20 mouse cellular contexts compared by ENCODE assay signal in the genomic region with DNA sequence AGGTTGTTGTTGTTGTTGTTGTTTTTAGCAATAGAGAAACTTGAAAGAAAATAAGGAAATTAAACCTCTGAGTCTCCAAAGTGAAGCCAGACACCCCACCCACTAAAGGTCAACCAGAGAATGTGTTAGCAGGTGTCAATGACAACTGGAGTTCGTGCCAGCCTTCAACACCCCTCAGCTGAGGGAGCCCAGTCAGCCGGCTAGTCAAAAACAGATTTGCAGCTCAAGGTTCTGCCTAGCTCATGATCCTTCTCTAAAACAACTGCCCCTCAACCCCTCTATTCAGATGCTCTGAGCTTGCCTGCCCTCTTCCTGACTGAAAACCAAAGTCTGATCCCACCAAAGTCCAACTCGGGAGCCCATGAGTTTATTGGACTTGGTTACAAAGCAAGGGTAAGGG. TPM values are rescaled to one million over a fixed set of nuclear protein-coding genes. Genes with fewer than 3 reads are reported as not detected.
DNase-seq lines count a peak whose midpoint lies in the region; ATAC-seq and TF ChIP-seq lines count a peak whose summit lies in the region.
"Had no signal": no experiment of that assay in that cellular context is flagged by ENCODE, and none has a peak within 500 bp of the region (broad histone marks: within the 10 kb centered on the region; RNA-seq: fewer than 3 reads in every experiment).

No protein-coding gene starts in this region.

- H3K9ac ChIP-seq in heart, adult 2 months (ENCODE audit: low read depth, low read length): 0 out of 2 replicates have a peak overlapping the region, but pooled peaks have one; percentile 8
- H3K9ac ChIP-seq in heart, embryonic 11.5 days (ENCODE audit: low read depth, low read length): no peak overlapping the region
- H3K9ac ChIP-seq in lung, postnatal 0 days (replicated peaks; ENCODE audit: low read depth): no peak overlapping the region
- H3K9ac ChIP-seq in heart, embryonic 16.5 days (ENCODE audit: low read length): no peak overlapping the region
- H3K9ac ChIP-seq: intestine, embryonic 15.5 days; liver, embryonic 12.5 days; neural tube, embryonic 12.5 days had no signal

- H3K36me3 ChIP-seq in heart, adult 2 months (ENCODE audit: control insufficient read depth, insufficient read depth, low read length): no peaks in the 10 kb centered on the region; the same call in 1 of the 2 replicates
- H3K36me3 ChIP-seq in heart, embryonic 11.5 days (ENCODE audit: control insufficient read depth, insufficient read depth, low read length): no peaks in the 10 kb centered on the region
- H3K36me3 ChIP-seq in lung, postnatal 0 days (ENCODE audit: insufficient read depth, low read length): no peaks in the 10 kb centered on the region
- no peaks in the 10 kb centered on the region for H3K36me3 ChIP-seq in heart, embryonic 16.5 days (ENCODE audit: control insufficient read depth, insufficient read depth)
- H3K36me3 ChIP-seq: forebrain, embryonic 10.5 days; hindbrain, embryonic 10.5 days; intestine, embryonic 15.5 days; liver, embryonic 12.5 days; neural tube, embryonic 12.5 days had no signal

- H3K4me3 ChIP-seq in heart, adult 2 months: no peak overlapping the region
- no peak overlapping the region for H3K4me3 ChIP-seq in heart, embryonic 11.5 days (ENCODE audit: low read depth, low read length)
- no peak overlapping the region for H3K4me3 ChIP-seq in lung, postnatal 0 days (ENCODE audit: low read depth, low read length)
- no peak overlapping the region for H3K4me3 ChIP-seq in lung, adult 2 months (replicated peaks; ENCODE audit: extremely low read depth, low read depth, low read length)
- H3K4me3 ChIP-seq in heart, embryonic 16.5 days (ENCODE audit: low read length): no peak overlapping the region
- H3K4me3 ChIP-seq: forebrain, embryonic 10.5 days; hindbrain, embryonic 10.5 days; intestine, embryonic 15.5 days; layer of hippocampus, adult 2 months; liver, embryonic 12.5 days; neural tube, embryonic 12.5 days had no signal

- no peak for ATAC-seq in heart, embryonic 11.5 days (replicated peaks; ENCODE audit: insufficient number of reproducible peaks, low FRiP score, low TSS enrichment)
- no peak for ATAC-seq in lung, postnatal 0 days
- no peak; the same call in 1 of the 2 replicates for ATAC-seq in heart, embryonic 16.5 days (replicated peaks; ENCODE audit: extremely low read depth, insufficient read depth, low FRiP score)
- ATAC-seq: forebrain, embryonic 16.5 days; hindbrain, embryonic 16.5 days; intestine, embryonic 15.5 days; liver, embryonic 12.5 days had no signal

- no peak for TF ChIP-seq CTCF in heart, adult 2 months (IDR thresholded peaks at IDR 0.05)
- TF ChIP-seq CTCF in lung, postnatal 0 days (IDR thresholded peaks at IDR 0.05): no peak
- TF ChIP-seq CTCF in lung, adult 2 months (IDR thresholded peaks at IDR 0.05; ENCODE audit: insufficient read depth, low read length): no peak

- no peak for TF ChIP-seq POLR2A in heart, adult 2 months (IDR thresholded peaks at IDR 0.05; ENCODE audit: insufficient read depth, low read depth, low read length)
- no peak for TF ChIP-seq POLR2A in lung, adult 2 months (IDR thresholded peaks at IDR 0.05; ENCODE audit: borderline replicate concordance, extremely low read depth, low read depth, low read length)

- TF ChIP-seq EP300 in heart, adult 2 months (IDR thresholded peaks at IDR 0.05; ENCODE audit: insufficient read depth, low read depth, low read length): 0 out of 2 replicates have a peak, but pooled peaks have one; percentile 19
- TF ChIP-seq EP300 in lung, postnatal 0 days (IDR thresholded peaks at IDR 0.05): no peak

- intact Hi-C loops in heart, adult 2 months (cut with DNase I): loop anchor here (2.0 kb wide), 1 partner anchor 67 kb away; no protein-coding TSS in a partner anchor

- peaks cover 4% of the 10 kb centered on the region for H3K4me1 ChIP-seq in heart, adult 2 months (ENCODE audit: control insufficient read depth, insufficient read depth, low read length)
- H3K4me1 ChIP-seq in heart, embryonic 11.5 days (ENCODE audit: control insufficient read depth, insufficient read depth, low read length): peaks cover 20% of the 10 kb centered on the region
- peaks cover 6% of the 10 kb centered on the region; the same call in 1 of the 2 replicates for H3K4me1 ChIP-seq in lung, postnatal 0 days (ENCODE audit: insufficient read depth, low read depth, low read length)
- no peaks in the 10 kb centered on the region; the same call in 1 of the 2 replicates for H3K4me1 ChIP-seq in lung, adult 2 months (ENCODE audit: control insufficient read depth, insufficient read depth, low read length)
- H3K4me1 ChIP-seq in heart, embryonic 16.5 days (ENCODE audit: control insufficient read depth, insufficient read depth, low read length): peaks cover 24% of the 10 kb centered on the region
- H3K4me1 ChIP-seq: liver, embryonic 12.5 days; neural tube, embryonic 12.5 days had no signal

- H3K9me3 ChIP-seq in heart, embryonic 11.5 days (replicated peaks; ENCODE audit: control insufficient read depth, low read length): no peaks in the 10 kb centered on the region
- H3K9me3 ChIP-seq in lung, postnatal 0 days (ENCODE audit: low read length): no peaks in the 10 kb centered on the region
- peaks cover 7% of the 10 kb centered on the region for H3K9me3 ChIP-seq in heart, embryonic 16.5 days (replicated peaks; ENCODE audit: control insufficient read depth, low read length)
- H3K9me3 ChIP-seq: intestine, embryonic 15.5 days had no signal

- peak overlapping the region; percentile 84 for H3K27ac ChIP-seq in heart, adult 2 months
- H3K27ac ChIP-seq in heart, embryonic 11.5 days (ENCODE audit: low read depth, low read length): no peak overlapping the region; the same call in 1 of the 2 replicates
- H3K27ac ChIP-seq in lung, postnatal 0 days (ENCODE audit: low read length): peak overlapping the region; percentile 71
- H3K27ac ChIP-seq in heart, embryonic 16.5 days (ENCODE audit: low read length): peak overlapping the region; percentile 83
- H3K27ac ChIP-seq: forebrain, embryonic 10.5 days; hindbrain, embryonic 10.5 days; intestine, embryonic 15.5 days; layer of hippocampus, adult 2 months; liver, embryonic 12.5 days; neural tube, embryonic 12.5 days had no signal

- 48% methylated on average over 3 of the region's 3 CpGs for WGBS in heart, adult 2 months
- 50% methylated on average over 3 of the region's 3 CpGs for WGBS in heart, embryonic 11.5 days (ENCODE audit: insufficient replicate concordance)
- 73% methylated on average over 3 of the region's 3 CpGs for WGBS in lung, postnatal 0 days
- WGBS in lung, adult 2 months: 63% methylated on average over 3 of the region's 3 CpGs
- WGBS in heart, embryonic 16.5 days: 46% methylated on average over 3 of the region's 3 CpGs

- H3K27me3 ChIP-seq in heart, adult 2 months (ENCODE audit: control insufficient read depth, insufficient read depth, low read length): no peaks in the 10 kb centered on the region
- no peaks in the 10 kb centered on the region for H3K27me3 ChIP-seq in heart, embryonic 11.5 days (ENCODE audit: control insufficient read depth, insufficient read depth, low read length)
- H3K27me3 ChIP-seq in lung, postnatal 0 days (replicated peaks; ENCODE audit: insufficient read depth, low read length): no peaks in the 10 kb centered on the region
- no peaks in the 10 kb centered on the region for H3K27me3 ChIP-seq in heart, embryonic 16.5 days (ENCODE audit: control insufficient read depth, insufficient read depth, low read length)
- H3K27me3 ChIP-seq: intestine, embryonic 15.5 days; liver, embryonic 12.5 days; neural tube, embryonic 12.5 days had no signal

- peak; percentile 44 for DNase-seq in heart, adult 2 months
- no peak for DNase-seq in lung, postnatal 0 days (ENCODE audit: low spot score)
- DNase-seq in lung, adult 2 months: no peak
- DNase-seq in spleen, adult 12 weeks (ENCODE audit: low spot score): no peak
- no peak for DNase-seq in adrenal gland, adult (ENCODE audit: inconsistent age in 2 of 2, low spot score in 1 of 2)
- DNase-seq: cerebellum, adult 11 months; cerebellum, adult 9-11 months; layer of hippocampus, postnatal 36 days; midbrain, embryonic 14.5 days; right cerebral cortex, postnatal 25 days had no signal

- H3K4me2 ChIP-seq in heart, embryonic 11.5 days: no peak overlapping the region
- H3K4me2 ChIP-seq in lung, postnatal 0 days (replicated peaks; ENCODE audit: low read depth, low read length): no peak overlapping the region
- H3K4me2 ChIP-seq in heart, embryonic 16.5 days (ENCODE audit: low read depth, low read length): no peak overlapping the region; the same call in 1 of the 2 replicates
- H3K4me2 ChIP-seq: intestine, embryonic 15.5 days; liver, embryonic 12.5 days; neural tube, embryonic 12.5 days had no signal

- no peaks in the 10 kb centered on the region for H3K79me2 ChIP-seq in heart, adult 2 months (replicated peaks; ENCODE audit: control insufficient read depth, insufficient read depth, low read length)

RNA-seq across cellular contexts. Expression of gene Adarb1, which starts 23.7 kb away (rescaled TPM):
- 10 to 100 TPM; 17.1 to 17.2 TPM for total RNA-seq in heart, adult 2 months (2021)
- polyA plus RNA-seq in heart, adult 2 months (2012; rRNA removed): 11.4 and 17.2 TPM in 2 replicates
- 8.7 and 8.8 TPM in 2 replicates for polyA plus RNA-seq in heart, embryonic 11.5 days (2014; fragmentation: Nextera tagmentation; extraction: Ambion mirVana)
- polyA plus RNA-seq in lung, postnatal 0 days (2015; fragmentation: Nextera tagmentation; extraction: Ambion mirVana): 25.3 and 30.1 TPM in 2 replicates
- polyA plus RNA-seq in lung, adult 2 months (2012; rRNA removed): 29.9 and 35.0 TPM in 2 replicates
- 11.7 and 15.3 TPM in 2 replicates for polyA plus RNA-seq in heart, embryonic 16.5 days (2015; fragmentation: Nextera tagmentation; extraction: Ambion mirVana)

Comparison
In these comparisons a context has a peak if more than half of its experiments do, and no peak if none do; other contexts are left out.
1. DNase-seq: peak in heart, adult 2 months (2 of 2); none in lung, postnatal 0 days (single experiment), lung, adult 2 months (single experiment), spleen, adult 12 weeks (single experiment) and adrenal gland, adult (0 of 2).